Mouse (Mus musculus) liver, embryonic 14.5 days (tissue): ENCODE results near the gene Gap43. TPM values are rescaled to one million over a fixed set of nuclear protein-coding genes. Genes with fewer than 3 reads are reported as not detected.
"Not testable (repeated sequence)": the region's sequence is repeated elsewhere in the genome, so short reads cannot be mapped to it uniquely, and the experiment has no call there.

Experiments used
- ATAC-seq: fragments of 200-750 bp; cut with Nextera tagmentation; 2 replicates; pipeline ENCODE4 v1.8.0; 2017; ENCODE audit warnings: moderate number of reproducible peaks, mild to moderate bottlenecking, moderate library complexity; ENCODE audit not compliant: insufficient read depth
- DNase-seq, 3 experiments: peaks; one replicate each; pipeline ENCODE4 v3.0.0-alpha.2; 2012 to 2013; ENCODE audit warnings: low read depth in 3 of 3, low spot score in 3 of 3
- H3K27ac ChIP-seq: fragments of 300-500 bp; sonication (generic); 2 replicates; pipeline ENCODE4 v1.5.1; 2014; ENCODE audit warnings: moderate library complexity, mild to moderate bottlenecking, control low read depth, inconsistent platforms
- H3K27me3 ChIP-seq: fragments of 300-500 bp; sonication (generic); 2 replicates; pipeline ENCODE4 v1.6.1; 2014; ENCODE audit warnings: mild to moderate bottlenecking, low read length, moderate library complexity; ENCODE audit not compliant: control insufficient read depth, insufficient read depth
- H3K36me3 ChIP-seq: fragments of 300-500 bp; sonication (generic); replicated peaks from 2 replicates; pipeline ENCODE4 v1.6.1; 2014; ENCODE audit warnings: low read depth; ENCODE audit not compliant: control insufficient read depth, insufficient read depth
- H3K4me1 ChIP-seq, 2 experiments: fragments of 200-500 bp in 1 of 2; fragments of 300-500 bp in 1 of 2; sonication (generic) in 1 of 2; replicated peaks; 2 replicates each; pipeline ENCODE4 v1.6.1; 2012 to 2014; ENCODE audit warnings: antibody characterized with exemption in 1 of 2, inconsistent platforms in 1 of 2, low read length in 1 of 2; ENCODE audit not compliant: control insufficient read depth in 2 of 2, insufficient read depth in 2 of 2
- H3K4me2 ChIP-seq: fragments of 300-500 bp; sonication (generic); 2 replicates; pipeline ENCODE4 v1.6.1; 2014; ENCODE audit warnings: low read depth, mild to moderate bottlenecking, control low read depth, moderate library complexity
- H3K4me3 ChIP-seq, 2 experiments: fragments of 200-500 bp in 1 of 2; fragments of 300-500 bp in 1 of 2; sonication (generic) in 1 of 2; 2 replicates each; pipeline ENCODE4 v1.5.1; 2012 to 2014; ENCODE audit warnings: low read depth in 2 of 2, low read length in 2 of 2, mild to moderate bottlenecking in 2 of 2, control low read depth in 1 of 2, inconsistent platforms in 1 of 2, moderate library complexity in 1 of 2; ENCODE audit not compliant: insufficient read depth in 1 of 2
- H3K9ac ChIP-seq: fragments of 300-500 bp; sonication (generic); replicated peaks from 2 replicates; pipeline ENCODE4 v1.6.1; 2014; ENCODE audit warnings: mild to moderate bottlenecking, control low read depth, moderate library complexity
- H3K9me3 ChIP-seq: fragments of 300-500 bp; sonication (generic); 2 replicates; pipeline ENCODE4 v1.6.1; 2016; ENCODE audit warnings: low read length, mixed read lengths; ENCODE audit not compliant: control insufficient read depth
- CTCF ChIP-seq: IDR thresholded peaks from 2 replicates; pipeline ENCODE4 v1.5.1; 2016; ENCODE audit warnings: antibody characterized with exemption, low read depth, control low read depth
- EP300 ChIP-seq: IDR thresholded peaks from 2 replicates; pipeline ENCODE4 v1.6.1; 2016; ENCODE audit warnings: antibody characterized with exemption, low read depth
- WGBS: fragments of 180-500 bp; shearing (Covaris S2); extraction: QIAGEN DNeasy Blood & Tissue Kit; methylation state at CpG from one replicate; pipeline ENCODE4 v1.1.7; 2014; ENCODE audit not compliant: insufficient replicate concordance; 5-methylcytosine and 5-hydroxymethylcytosine counted together
- polyA plus RNA-seq, 2 experiments: library from polyadenylated mRNA; depleted of rRNA in 1 of 2; stranded (reverse) in 1 of 2; unstranded in 1 of 2; fragments of >200 nt; fragmentation: Nextera tagmentation in 1 of 2; extraction: Ambion mirVana in 1 of 2; gene quantifications; 2 replicates each; pipeline versions ENCODE4 v1.2.1 to v1.2.3; 2012 to 2014

The Gap43 gene
- polyA plus RNA-seq, 2 experiments = 3.1 to 3.8 TPM

GRCm38 (mm10) chr16:42360061-42360460 is 19.6 kb upstream of the Gap43 start:
- 59% methylated on average over 4 of the region's 4 CpGs for WGBS
- ATAC-seq = no peak
- TF ChIP-seq EP300 (no peak), CTCF (no peak)

GRCm38 (mm10) chr16:42358058-42358457 is 17.6 kb upstream of the Gap43 start:
- no peaks in the 10 kb centered on the region for H3K36me3 ChIP-seq
- ATAC-seq = no peak
- no peak overlapping the region for H3K4me3 ChIP-seq
- H3K4me1 ChIP-seq = no peaks in the 10 kb centered on the region
- TF ChIP-seq CTCF (no peak), EP300 (no peak)
- 52% methylated on average over 4 of the region's 4 CpGs for WGBS
- no peaks in the 10 kb centered on the region for H3K27me3 ChIP-seq
- DNase-seq = no peak
- no peak overlapping the region for H3K27ac ChIP-seq
- no peaks in the 10 kb centered on the region for H3K9me3 ChIP-seq
- no peak overlapping the region for H3K4me2 ChIP-seq
- H3K9ac ChIP-seq = no peak overlapping the region

More at GRCm38 (mm10) chr16:42360061-42360460, 19.6 kb upstream of the Gap43 start:
- Histone ChIP-seq H3K9ac (no peak overlapping the region), H3K27me3 (no peaks in the 10 kb centered on the region), H3K4me2 (no peak overlapping the region), H3K4me3 (no peak overlapping the region), H3K9me3 (no peaks in the 10 kb centered on the region), H3K27ac (no peak overlapping the region), H3K36me3 (no peaks in the 10 kb centered on the region), H3K4me1 (no peaks in the 10 kb centered on the region)
- no peak for DNase-seq

- DNase-seq = no peak
- no peak for TF ChIP-seq EP300
- no peak for TF ChIP-seq CTCF
- Histone ChIP-seq H3K4me3 (no peak overlapping the region), H3K27ac (no peak overlapping the region), H3K36me3 (no peaks in the 10 kb centered on the region), H3K4me2 (no peak overlapping the region), H3K9me3 (no peaks in the 10 kb centered on the region), H3K27me3 (no peaks in the 10 kb centered on the region), H3K4me1 (no peaks in the 10 kb centered on the region), H3K9ac (no peak overlapping the region)
- 49% methylated on average over 2 of the region's 2 CpGs for WGBS
- ATAC-seq = no peak
Measured at GRCm38 (mm10) chr16:42350076-42350475, 9.6 kb upstream of the Gap43 start.

GRCm38 (mm10) chr16:42340865-42341264 is 414 bp upstream of the Gap43 start:
- H3K9me3 ChIP-seq, H3K9ac ChIP-seq, H3K4me1 ChIP-seq, H3K27me3 ChIP-seq, H3K36me3 ChIP-seq, ATAC-seq, H3K4me3 ChIP-seq, H3K4me2 ChIP-seq, H3K27ac ChIP-seq, DNase-seq: not testable (repeated sequence)
- WGBS = 24% methylated on average over 2 of the region's 3 CpGs

GRCm38 (mm10) chr16:42339512-42339911 is 939 bp downstream of the Gap43 start:
- ATAC-seq (no peak), DNase-seq (no peak)
- TF ChIP-seq CTCF = no peak
- TF ChIP-seq EP300 = no peak
- Histone ChIP-seq H3K4me2 (no peak overlapping the region), H3K4me1 (peaks cover 0 to 3% of the 10 kb centered on the region in 2 experiments; a peak in 1 of 4 replicates), H3K9ac (no peak overlapping the region), H3K9me3 (no peaks in the 10 kb centered on the region), H3K36me3 (no peaks in the 10 kb centered on the region), H3K27ac (no peak overlapping the region), H3K4me3 (0 out of 4 replicates have a peak overlapping the region, but pooled peaks of 1 of the 2 experiments have one; percentile 6), H3K27me3 (peaks cover 2% of the 10 kb centered on the region; the same call in 1 of the 2 replicates)
- under 1% methylated on average over 10 of the region's 10 CpGs for WGBS
